Mouse (Mus musculus): ENCODE measurements around the gene Brd7.

The Brd7 gene

DNA sequence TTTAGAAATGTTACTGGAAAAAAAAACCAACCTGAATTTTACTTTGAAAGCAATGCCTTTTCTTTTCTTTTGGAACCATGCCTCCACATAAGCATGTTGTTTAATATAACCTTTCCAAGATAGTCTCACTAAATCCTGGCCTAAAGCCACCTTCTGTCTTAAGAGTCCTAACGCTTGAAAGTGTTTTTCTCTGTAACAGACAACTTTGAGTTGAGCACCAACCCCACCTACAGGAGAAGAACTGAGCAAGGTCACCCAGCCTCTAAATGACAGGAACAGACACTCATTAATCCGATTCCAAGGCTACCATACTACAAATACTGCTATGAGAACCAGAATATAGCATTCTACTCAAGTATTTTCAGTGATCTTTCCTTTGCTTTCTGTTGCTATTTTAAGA, 12.9 kb downstream of the Brd7 start:
- DNase-seq = no peak

DNA sequence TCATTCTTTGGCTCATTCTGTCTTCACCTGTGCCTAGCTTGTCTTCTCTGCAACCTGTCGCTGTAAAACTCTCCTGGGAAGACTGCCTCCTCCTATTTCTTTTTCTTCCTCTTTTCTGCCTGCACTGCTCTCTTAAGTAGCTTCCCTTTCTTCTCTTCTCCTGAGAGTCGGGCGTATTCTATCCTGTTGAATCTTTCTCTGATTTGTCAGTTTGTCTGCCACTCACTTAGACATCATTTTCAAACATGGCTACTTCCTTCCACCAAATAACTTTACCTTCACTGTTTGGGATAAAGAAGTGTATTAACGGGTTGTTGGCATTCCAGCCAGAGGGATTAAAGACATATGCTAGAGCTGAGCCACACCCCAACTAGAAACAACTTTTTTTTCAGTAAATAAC, 20.0 kb downstream of the Brd7 start:
- no peak for DNase-seq

DNA sequence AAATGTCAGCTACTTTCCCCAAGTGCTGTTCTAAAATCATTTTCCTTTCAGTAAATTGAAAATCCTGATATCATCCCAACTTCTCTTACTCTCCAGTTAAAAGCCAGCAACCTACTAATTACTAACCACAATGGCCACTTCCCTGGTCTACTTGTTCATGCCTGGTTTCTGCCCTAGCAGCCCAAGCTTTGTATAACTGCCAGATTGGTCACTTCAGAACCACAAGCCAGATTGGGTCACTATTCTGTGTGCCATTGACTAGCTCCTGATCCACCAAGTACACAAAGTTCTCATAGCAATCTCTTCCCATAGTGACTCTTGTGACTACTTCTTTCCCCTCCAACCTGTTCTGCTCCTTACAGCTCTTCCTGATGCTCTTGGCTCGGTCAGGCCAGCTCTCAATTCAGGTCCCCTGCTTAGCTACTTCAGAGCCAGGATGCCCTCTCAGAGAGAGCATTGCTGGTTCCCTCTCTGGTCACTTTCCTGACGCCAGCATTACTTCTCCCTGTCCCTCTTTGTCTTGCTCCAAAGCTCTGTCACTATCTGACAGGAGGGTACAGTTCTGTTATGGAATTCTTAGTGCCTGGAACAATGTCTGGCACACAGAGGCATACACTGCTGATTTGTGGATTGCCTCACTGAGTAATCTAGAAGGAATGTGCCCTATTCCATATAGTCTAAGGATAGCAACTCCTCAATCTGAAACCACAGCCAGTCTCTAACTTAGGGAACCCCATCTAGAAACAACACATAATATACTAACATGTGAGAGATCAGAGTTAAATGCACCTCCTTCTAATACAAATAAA, 21.9 kb downstream of the Brd7 start:
- no peak for DNase-seq

DNA sequence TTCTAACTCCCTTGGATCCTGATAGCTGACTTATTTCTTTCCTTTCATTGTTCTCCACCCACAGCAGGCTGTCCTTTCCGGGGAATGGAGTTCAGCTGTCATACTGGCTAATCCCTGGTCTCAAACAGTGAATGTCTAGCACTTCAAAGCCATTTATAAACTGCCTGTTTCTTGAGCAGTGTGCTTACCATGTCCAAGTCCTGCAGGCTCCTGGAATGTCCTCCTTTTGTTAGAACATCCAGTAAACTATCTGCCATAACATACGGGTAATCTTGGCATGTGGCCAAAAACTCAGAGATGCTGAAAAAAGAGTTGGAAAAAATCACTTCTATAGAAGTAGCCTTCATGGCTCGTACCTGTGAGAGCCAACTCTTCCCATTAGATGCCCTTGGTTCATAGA, 22.8 kb downstream of the Brd7 start:
- no peak for DNase-seq

DNA sequence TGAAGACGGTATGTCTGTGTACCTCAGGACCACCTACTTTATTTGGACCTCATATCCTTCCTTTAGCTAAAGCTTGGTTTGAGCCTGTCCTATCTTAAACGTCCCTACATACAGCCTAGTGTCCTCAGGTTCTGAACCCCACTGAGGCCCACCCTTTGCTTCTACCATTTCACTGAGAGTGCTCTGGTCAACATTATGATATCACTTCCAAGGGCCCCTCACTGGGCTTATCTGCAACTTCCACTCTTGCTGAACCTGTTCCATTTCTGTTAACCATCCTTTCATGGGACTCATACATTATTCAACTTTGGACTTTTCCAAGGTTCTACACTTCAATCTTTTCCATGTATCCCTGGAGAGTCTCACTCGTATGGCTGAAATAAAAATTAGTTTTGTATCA, 27.0 kb downstream of the Brd7 start:
- DNase-seq = no peak

DNA sequence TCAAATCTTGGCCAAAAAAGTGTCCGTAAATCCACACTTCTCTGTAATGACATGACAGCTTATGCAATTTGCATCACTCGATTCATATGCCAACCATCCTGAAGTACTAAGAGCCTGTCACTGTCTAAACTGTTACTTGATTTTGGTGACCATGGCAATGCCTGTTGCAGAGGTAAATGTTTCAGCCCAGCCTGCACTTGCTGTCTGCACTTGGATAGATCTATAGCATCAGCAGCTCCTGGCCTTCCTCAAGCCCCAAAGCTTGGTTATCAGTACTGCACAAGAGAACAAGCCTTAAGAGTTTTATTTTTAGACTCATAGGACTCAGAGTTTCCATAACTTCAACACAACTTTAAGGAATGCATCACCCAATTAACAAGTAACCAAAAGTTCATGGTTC, 27.6 kb downstream of the Brd7 start:
- DNase-seq = no peak

DNA sequence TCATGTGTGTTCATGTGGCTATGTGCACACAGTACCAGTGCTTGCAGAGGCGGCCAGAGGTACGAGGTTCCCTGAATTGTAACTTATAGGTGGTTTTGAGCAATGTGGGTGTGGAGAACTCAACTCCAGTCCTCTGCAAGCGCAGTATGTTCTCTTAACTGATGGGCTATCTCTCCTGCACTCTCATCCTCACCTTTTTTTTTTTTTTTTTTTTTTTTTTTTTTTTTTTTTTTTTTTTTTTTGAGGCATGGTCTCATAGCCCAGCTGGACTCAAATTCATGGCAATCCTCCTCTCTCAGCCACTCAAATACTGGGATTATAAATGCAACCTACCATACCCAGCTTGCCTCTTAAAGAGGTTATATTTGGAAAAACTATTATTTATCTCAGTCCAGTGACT, 31.2 kb downstream of the Brd7 start:
- DNase-seq = no peak

DNA sequence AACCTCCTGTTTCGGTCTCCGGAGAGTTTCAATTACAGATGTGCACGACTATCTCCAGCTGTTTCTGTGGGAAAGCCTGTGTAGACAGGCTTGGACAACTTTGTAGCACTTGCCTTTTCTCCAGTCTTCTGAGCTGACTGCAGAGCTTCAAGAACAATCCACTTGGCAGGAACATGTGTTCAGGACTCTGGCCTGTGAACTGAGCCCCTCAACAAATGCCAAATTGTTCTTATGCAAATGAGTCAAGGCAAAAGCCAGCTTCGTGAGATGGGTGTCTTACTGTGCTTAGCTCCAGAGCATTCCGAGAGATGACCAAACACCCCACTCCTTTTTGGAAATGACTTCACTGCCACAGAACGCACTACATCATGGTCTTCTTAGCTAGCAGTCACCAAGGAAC, 33.3 kb downstream of the Brd7 start:
- DNase-seq = no peak

DNA sequence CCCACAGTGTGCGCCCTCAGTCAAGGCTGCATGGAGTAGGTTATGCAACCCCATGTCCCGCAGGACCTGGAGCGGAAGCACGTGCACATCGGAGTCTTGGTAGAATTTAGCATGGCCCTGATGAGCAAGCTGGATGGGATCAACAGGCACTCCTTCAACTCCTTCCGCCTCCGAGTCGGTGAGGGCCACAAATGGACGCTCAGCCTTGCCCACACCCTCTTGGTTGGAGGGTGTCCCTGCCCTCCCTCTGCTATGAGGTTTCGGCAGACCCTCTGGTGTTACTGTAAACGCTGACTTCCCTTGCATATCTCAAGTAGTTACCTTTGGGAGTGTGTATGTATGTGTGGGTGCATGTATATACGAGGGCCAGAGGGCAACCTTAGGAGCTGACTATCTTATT, 35.7 kb downstream of the Brd7 start:
- no peak for DNase-seq

DNA sequence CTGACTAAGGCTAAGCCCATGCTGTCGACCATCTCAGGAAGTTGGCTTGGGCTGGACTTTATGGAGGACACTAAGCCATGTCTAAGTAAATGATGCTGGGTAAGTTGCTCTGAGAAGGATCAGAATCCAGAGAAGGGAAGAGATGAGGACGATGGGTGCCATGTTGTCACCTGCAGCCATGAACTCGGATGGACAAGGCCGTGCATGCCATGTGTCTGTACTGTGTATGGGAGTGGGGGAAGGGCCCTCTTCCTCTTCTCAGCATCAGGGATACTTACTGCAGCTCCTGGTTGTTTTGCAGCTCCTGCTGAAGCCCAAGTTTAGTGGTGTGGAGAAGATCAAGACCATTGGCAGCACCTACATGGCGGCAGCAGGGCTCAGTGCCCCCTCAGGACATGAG, 36.2 kb downstream of the Brd7 start:
- no peak for DNase-seq

DNA sequence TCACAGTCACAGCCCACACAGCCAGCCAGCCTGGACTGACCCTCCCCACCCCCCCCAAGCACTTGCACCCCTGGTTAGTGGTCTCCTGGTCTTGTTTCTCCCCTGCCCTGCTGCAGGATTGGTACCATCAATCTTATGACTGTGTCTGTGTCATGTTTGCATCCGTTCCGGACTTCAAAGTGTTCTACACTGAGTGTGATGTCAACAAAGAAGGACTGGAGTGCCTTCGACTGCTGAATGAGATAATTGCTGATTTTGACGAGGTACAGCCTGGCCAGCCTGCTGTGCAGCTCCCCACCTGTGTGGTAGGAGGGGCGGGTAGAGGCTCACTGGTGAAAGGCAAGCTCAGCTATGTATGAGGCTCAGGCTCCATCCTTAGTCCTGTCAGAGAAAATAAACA, 36.7 kb downstream of the Brd7 start:
- DNase-seq = no peak

DNA sequence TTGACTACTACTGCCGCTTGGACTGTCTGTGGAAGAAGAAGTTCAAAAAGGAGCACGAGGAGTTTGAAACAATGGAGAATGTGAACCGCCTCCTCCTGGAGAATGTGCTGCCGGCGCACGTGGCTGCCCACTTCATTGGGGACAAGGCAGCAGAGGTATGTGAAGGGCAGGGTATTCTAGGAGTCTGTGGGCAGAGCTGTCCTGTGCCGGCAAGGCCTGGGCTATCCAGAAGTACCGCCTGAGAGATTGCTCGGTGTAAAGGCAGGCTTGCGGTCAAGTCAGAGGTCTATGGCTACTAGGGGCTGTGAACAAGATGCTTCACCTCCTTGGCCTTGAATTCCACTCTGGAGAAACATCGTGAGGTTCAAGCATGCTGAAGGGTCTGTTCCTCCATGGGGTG, 37.2 kb downstream of the Brd7 start:
- DNase-seq = no peak

DNA sequence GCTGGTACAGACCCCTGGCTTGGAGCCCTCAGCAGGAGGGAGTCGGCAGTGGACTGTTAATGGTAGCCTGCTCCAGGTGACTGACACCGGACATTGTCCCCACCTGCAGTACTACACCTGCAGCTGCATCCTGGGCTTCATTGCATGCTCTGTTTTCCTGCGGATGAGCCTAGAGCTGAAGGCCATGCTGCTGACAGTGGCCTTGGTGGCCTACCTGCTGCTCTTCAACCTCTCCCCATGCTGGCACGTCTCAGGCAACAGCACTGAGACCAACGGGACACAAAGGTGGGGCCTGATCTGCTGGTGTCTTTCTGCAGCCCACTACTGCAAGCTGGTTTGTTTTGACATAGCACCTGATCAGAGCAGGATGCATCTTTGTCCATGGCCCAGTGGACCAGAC, 38.5 kb downstream of the Brd7 start:
- DNase-seq = no peak

DNA sequence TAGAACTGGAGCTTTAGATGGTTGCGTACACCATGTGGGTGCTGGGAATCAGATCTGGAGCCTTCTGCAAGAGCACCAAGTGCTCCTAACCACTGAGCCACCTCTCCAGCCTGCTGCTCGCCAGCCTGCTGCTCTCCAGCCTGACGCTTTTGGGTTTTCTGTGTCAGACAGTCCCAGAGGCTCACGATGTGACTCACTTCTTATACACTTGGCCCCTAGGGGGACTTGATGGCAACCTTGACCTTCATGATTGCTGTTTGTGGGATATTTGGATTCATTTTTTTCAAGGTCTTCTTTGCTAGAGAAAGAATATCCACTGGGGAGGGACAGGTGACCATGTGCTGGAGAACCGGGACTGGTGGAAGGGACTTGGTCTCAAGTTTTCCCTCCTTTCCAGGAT, 40.6 kb downstream of the Brd7 start:
- DNase-seq = no peak

DNA sequence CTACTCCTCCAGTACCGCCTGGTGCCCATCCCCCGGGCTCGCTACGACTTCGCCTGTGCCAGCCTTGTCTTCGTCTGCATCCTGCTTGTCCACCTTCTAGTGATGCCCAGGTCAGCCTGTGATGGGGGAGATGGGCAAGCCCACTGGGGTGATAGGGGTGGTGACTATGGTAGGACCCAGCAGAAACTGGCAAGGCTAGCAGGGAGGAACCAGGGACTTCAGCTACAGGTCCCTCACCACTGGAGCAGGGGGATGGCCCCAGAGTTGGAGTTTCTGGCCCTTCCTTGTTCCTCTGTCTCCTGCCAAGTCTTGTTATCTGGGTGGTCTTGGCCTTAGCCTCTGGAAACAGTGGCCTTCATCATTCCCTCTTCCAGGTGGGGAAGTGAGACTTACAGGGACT, 41.9 kb downstream of the Brd7 start:
- no peak for DNase-seq

DNA sequence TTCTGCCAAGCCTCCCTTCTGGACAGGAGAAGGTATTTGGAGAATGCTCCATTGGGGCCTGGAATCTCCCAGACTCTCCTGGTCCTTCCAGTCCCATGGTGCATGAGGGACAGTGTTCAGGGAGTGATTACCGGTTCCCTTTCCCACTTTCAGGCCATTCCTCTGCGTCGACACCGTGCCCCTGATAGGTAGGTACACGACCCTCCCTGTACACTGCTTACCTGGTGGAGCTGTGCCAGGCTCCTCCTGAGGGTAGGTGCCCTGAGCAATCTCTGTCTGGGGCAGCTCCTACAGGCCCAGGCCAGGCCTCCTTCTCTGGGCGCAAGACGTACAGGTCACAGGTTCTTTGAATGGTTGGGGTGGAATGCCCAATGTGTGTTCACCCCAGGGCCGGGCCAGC, 43.8 kb downstream of the Brd7 start:
- no peak for DNase-seq

DNA sequence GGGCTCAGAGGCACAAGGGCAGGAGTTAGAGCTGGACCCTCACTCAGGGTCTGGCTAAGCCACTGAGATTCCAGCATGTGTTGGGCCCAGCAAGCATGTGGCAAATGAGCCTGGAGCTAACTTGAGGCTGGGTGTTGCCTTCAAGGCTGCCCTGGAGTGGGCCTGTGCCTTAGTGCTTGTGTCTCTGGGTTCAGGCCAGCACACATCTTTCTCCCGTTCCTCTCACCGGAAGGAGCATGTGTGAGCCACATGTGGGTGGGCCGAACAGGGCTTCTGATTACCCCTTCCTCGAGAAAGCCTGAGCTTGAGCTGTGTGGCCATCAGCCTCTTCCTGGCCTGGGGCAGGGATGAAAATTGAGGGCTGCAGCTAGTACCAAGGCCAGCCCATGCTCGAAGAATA, 44.7 kb downstream of the Brd7 start:
- DNase-seq = no peak

DNA sequence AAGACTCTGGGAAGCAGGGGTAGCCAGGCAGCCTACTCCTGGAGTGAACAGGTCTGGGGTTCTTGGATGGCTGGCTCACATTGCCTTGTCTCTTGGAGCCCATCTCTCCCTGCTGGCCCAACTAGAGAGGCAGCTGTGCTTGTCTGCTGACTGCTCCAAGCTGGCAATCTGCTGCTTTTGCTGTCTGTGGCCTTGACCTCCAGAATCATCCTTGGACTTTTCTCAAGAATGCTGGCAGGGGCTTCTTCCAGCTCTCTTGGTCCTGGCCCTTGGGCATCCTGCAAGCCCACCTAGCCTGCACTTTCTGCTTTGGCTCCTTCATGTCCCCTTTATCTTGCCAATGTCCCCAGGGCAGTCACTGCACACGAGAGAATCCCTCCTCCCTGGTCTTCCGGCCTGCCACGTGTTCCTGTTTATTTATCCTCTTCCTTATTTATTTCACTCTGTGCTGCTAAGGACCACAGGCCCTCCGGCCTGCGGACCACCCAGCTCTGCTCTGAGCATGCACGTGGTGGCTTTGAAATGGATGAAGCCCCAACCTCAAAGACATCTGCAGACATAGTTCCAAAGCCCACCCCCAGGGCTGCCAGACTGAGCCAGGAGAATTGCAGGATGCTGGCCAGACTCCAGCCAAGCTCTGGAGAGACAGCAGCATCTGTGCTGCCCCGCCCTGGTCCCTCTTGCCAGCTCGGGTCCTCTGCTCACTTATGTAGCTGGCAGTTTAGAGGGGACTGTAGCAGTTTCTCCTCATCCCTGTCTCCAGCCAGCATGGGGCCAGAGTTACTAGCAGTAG, 45.7 kb downstream of the Brd7 start:
- no peak for DNase-seq

DNA sequence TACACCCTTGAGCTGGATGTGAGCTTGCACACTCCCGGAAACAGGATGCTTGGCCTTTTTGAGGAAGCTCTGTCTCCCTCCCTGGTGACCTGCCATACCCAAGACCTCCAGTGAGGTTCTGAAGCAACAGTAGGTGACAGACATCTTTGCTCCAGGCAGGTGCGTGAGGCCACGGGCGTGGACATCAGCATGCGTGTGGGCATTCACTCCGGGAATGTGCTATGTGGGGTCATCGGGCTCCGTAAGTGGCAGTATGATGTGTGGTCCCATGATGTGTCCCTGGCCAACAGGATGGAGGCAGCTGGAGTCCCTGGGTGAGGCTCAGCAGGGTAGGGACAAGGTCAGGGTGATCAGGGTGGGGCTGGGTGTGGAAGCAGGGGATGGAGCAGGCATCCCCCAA, 46.7 kb downstream of the Brd7 start:
- DNase-seq = no peak

DNA sequence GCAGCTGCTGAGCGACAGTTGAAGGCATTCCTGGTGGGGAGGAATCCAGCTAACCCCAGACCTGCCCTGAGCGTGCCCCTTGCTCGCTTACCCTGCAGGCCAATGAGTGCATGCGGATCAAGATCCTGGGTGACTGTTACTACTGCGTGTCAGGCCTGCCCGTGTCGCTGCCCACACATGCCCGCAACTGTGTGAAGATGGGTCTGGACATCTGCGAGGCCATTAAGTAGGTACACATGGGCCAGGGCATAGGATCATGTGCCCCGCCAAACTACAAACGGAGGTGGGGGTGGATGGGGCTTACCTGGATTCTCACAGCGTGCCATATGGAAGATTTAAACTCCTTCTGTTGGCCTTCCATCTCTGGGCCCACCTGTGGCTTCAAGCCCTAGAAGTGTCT, 48.0 kb downstream of the Brd7 start:
- DNase-seq = no peak

DNA sequence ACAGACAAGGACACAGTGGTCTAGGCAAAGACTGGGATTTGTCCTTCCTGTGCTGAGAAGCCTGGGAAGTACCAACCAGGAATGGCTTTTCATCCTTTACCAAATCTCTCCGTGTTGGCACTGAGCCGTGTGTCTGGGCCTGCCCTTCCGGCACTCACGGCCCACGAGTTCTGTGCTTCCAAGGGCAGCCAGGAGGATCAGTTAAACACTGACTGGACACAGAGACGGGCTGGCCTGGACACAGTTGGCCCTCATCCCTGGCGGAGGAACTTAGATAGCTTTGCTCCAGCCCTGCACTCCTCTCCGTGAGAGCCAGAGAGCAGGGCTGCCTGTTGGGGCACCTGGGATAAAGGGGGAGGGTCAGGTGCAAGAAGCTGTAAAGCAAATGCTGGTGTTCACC, 49.0 kb downstream of the Brd7 start:
- no peak for DNase-seq

DNA sequence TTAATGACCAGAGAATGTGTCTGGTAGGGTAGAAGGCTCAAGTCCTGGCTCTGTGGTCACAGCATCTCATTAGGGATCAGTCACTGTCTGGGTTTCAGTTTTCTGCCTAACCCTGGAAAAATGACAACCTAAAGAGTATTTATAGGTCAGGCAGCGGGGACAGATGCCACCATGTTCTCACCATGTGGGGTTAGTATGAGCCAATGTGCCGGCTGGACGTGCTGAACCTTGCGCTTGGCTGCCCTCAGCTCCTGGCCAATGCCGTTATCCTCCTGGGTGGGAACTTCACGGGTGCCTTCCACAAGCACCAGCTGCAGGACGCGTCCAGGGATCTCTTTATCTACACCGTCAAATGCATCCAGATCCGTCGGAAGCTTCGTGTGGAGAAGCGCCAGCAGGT, 51.7 kb downstream of the Brd7 start:
- peak in 1 of 2 experiments; percentile 3 for DNase-seq

DNA sequence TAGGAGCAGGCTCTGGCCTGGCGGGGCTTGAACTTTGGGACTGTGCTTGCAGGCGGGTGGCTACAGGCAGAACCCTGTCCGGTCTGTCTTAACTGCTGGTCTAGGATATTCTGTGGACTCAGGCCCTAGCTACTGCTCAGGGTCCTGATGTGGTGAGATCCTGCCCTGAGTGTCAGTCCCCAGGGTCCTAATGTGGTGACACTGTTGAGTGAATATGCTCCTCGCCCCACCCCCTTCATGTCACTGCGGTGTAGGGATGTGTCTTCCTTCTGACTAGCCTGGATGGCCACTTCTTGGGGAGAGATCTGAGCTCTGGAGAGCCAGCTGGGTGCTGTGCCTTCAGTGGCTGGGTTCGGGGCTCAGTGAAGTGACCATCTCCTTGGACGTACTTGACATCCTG, 52.1 kb downstream of the Brd7 start:
- no peak for DNase-seq

DNA sequence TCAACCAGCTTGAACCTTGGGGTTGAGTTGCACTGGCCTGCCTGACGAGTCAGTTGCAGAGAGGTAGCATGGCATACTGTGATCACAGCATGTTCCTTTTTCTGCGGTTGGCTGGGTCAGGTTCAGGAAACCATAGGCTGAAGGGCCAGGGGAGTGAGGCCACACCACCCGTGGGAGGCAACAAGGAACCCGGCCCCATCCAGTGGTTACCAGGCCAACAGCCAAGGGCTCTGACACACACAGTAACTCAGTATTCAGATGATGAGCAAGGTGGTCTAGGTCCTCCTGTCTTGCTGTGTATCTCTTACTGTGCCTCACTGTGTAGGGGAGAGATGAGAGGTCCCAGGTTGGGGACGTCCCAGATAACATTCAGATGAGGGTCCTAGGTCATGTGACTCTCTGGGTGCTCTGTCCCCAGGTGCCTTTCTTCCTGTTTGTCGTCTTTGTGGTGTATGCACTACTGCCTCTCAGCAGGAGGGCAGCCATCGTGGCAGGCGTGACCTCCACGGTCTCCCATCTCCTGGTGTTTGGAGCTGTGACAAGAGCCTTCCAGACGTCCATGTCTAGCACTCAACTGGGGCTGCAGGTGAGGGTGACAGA, 52.6 kb downstream of the Brd7 start:
- peak in 1 of 2 experiments; percentile 11 for DNase-seq

All from thymus, postnatal 36 days (tissue).